Mouse (Mus musculus) left cerebral cortex, postnatal 25 days (tissue): Measurements from ENCODE around the gene Slc9b1. TPM values are rescaled to one million over a fixed set of nuclear protein-coding genes. Genes with fewer than 3 reads are reported as not detected.

ENCODE experiments used
- DNase-seq, 2 experiments: peaks; one replicate each; pipeline ENCODE4 v3.0.0; 2022; ENCODE audit warnings: low spot score in 2 of 2, mixed read lengths in 1 of 2
- intact Hi-C: fragments of 180-260 bp; cut with DNase I; formaldehyde crosslinking; loops from one replicate; pipeline ENCODE4 v1.15.1; 2025
- total RNA-seq, 2 experiments: library from RNA; stranded (reverse); gene quantifications; 2 replicates each; pipeline ENCODE4 v1.2.3; 2021

Slc9b1 gene
- total RNA-seq, 2 experiments from 2014 or later = not detected

DNA sequence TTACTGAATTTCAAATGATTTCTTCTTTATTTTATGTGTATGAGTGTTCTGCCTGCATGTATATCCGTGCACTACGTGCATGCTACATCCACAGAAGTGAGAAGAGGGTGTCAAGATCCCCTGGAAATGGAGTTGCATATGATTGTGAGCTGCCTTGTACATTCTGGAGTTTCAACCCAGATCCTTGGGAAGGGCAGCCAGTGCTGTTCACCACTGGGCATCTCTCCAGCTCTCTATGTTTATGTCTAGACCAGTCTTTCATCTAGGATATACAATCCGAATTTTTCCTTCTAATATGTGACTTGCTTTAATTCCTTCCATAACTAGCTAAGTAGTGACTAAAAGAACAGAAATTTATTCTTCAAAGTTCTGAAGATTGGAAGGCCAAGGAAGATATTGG is 28.0 kb downstream of the Slc9b1 start:
- intact Hi-C loops = no loop called here

DNA sequence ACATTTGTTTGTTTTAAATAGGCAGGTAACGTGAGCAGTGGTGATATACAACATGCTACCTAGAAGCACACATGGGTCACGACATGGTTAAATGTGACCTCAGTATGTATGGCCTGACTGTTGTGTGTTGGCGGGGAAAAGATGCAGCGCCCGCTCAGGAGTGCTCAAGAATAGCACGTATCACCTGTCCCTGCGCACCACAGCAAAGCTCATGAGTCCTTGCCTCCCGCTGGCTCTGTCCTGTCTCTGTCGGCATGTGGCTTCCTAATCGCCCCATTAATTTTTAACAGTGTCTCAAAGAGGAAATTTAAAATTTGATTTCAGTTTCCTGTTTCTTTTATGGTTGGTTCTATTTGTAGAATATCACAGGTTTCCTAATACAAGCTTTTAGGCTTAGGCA is 29.6 kb downstream of the Slc9b1 start:
- intact Hi-C loops = no loop called here
- DNase-seq = no peak

More for the DNA sequence above, 28.0 kb downstream of the Slc9b1 start:
- no peak for DNase-seq

DNA sequence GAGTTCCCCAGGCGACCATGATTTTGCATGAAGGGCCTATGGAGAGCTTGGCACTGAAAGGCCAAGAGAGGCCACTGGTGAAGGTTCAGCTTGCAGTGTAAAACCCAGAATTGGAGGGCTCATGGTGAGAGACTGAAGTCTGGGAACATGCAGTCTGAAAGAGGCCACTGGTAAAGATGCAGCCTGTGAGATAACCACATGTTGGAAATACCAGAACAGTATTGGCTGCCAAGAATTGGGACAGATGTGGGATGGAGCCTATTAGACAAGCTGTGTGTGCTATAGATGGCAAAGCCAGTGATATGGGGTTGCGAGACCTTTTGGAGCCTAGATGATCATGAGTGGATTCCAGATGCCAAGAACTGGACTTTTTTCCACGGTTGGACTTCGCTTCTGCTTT is 32.0 kb downstream of the Slc9b1 start:
- intact Hi-C loops = no loop called here
- no peak for DNase-seq

DNA sequence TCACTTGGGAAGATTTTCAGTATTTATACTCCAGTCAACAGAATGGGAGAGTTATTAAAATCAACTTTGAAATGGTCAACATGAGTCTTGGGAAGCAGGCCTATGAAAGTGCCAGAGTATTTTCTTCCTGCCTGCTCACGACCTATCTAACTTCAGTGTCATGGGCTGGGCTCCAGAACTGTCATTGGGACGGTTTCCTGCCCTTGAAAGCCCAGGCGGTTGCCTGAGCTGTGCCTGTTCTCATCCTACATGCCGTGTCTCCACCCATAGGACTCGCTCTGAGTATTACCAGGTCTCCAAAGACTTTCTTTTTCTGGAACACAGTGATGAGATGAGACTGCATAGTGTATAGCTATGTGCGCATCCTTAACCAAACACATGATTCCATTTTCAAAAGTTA is 45.4 kb downstream of the Slc9b1 start:
- intact Hi-C loops = no loop called here
- no peak for DNase-seq

DNA sequence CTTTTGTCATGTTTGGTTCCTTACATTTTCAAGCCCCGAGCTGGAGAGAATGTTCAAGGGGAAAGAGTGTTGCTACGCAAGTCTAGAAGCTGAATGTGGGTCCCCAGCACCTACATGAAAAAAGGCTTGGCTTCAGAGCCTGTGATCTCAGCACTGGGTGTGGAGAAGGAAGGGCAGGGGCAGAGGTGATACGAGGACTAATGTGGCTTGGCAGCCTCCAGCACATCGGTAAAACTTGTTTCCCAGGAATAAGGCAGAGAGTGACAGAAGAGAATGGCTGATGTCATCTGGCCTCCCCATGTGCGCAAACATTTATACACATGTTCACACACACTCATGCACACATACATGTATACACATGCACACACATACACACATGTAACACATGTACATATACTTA is 47.3 kb downstream of the Slc9b1 start:
- no peak for DNase-seq
- intact Hi-C loops = no loop called here

DNA sequence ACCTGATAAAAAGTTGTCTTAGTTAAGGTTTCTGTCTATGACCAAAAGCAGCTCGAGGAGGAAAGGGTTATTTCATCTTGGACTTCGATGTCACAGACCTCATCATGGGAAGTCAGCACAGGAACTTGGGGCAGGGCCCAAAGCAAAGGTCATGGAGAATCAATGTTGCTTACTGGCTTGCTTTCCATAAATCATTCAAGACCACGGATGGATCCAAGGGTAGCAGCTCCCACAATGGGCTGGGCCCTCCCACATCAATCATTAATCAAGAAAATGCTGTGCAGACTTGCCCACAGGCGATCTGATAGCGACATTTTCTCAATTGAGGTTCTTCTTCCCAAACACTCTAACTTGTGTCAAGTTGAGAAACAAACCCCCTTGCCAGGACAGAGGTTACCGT is 48.3 kb downstream of the Slc9b1 start:
- intact Hi-C loops = no loop called here
- DNase-seq = no peak

DNA sequence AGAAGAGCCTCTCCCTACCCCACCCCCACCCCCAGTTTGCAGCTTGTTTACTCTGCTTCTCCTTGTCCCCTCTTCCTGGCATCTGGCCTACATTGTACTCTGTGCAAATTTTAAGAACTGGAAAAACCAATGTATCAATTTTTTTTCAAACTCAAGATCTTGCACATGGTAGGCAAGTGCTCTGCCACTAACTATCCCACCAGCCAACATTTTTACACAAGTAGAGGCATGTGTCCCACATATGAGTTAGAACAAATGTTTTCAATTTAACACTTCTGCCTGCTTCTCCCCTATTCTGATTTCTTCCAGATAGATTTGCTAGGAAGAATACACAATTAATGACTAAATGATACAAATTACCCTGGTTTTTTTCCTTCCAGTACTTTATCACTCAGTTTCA is 49.3 kb downstream of the Slc9b1 start:
- DNase-seq = no peak
- intact Hi-C loops = no loop called here

DNA sequence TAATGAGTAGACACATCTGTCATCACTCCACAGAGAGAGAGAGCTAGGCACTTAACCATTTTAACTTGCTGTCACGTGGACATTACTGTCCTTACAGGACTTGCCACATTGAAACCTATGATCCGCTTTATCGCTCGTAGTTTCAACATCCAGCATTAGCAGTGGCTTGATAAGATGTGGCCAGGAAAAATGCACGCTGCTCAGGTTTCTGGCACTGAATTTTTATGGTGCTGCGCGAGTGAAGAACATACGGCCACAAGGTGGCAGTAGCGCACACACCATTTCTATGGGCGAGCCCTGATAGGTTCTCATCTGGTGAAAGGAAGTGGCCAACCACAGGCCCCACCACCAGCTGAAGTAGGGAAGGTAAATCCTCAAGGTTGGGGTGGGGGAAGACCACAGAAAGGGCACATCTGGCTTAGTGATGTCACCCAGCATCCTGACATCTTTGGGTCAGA is 54.4 kb downstream of the Slc9b1 start:
- intact Hi-C loops = loop anchor here (2.0 to 5.0 kb wide), 4 partner anchors 105 to 329 kb away; no protein-coding TSS in a partner anchor
- peak; percentile 82 to 89 for DNase-seq

DNA sequence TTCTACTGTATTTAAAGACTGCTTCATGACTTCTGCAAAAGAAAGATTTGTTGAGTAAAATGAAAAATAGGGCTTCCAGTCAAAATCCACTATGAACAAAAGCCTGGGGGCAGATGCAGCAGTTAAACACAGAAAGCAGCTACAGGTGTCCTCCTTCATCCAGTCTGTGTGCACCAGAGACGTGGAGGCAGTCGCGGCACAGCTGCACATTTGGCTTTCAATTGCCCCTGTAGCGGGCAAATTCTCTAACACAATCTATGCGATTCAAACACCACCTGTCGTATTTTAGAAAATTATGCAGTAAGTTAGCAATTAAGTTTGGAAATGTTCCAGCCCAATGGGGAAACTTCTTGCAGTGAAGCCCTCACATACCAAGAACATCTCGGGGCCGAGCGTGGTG is 55.4 kb downstream of the Slc9b1 start:
- peak in 1 of 2 experiments; percentile 11 for DNase-seq

DNA sequence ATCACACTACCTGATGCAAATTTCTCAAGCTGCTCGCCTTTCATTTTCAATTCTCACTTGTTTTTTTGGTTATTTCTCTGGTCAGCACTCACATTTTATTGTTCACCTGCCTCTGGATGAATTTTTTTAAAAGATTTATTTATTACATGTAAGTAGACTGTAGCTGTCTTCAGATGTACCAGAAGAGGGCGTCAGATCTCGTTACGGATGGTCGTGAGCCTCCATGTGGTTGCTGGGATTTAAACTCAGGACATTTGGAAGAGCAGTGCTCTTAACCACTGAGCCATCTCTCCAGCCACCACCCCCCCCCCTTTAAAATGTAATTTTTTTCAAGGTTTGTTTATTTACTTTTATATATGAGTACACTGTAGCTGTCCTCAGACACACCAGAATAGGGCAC is 56.0 kb downstream of the Slc9b1 start:
- intact Hi-C loops = loop anchor here (2.0 to 5.0 kb wide), 4 partner anchors 103 to 327 kb away; no protein-coding TSS in a partner anchor
- DNase-seq = no peak

More for the DNA sequence above, 55.4 kb downstream of the Slc9b1 start:
- intact Hi-C loops = loop anchor here (2.0 to 5.0 kb wide), 4 partner anchors 104 to 328 kb away; no protein-coding TSS in a partner anchor

DNA sequence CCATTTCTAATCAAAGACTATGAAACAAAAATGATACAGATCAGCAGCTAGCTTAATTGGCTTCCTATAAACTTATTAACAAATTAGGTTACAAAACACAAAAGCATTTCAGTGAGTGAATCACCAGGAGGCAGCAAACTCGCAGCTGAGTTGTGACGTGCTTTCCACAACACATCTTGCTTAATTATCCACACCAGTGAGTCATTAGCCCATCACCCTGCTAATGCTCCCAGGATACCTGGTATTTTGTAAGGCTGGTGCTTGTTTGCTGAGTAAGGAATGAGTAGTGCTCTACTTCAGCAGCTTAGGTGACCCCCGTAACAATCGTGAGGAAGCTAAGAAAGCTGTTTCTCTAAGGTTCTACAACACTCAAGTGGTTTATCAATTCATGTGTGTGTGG is 56.8 kb downstream of the Slc9b1 start:
- peak in 1 of 2 experiments; percentile 8 for DNase-seq
- intact Hi-C loops = loop anchor here (5.0 kb wide), 3 partner anchors 103 to 178 kb away; no protein-coding TSS in a partner anchor

DNA sequence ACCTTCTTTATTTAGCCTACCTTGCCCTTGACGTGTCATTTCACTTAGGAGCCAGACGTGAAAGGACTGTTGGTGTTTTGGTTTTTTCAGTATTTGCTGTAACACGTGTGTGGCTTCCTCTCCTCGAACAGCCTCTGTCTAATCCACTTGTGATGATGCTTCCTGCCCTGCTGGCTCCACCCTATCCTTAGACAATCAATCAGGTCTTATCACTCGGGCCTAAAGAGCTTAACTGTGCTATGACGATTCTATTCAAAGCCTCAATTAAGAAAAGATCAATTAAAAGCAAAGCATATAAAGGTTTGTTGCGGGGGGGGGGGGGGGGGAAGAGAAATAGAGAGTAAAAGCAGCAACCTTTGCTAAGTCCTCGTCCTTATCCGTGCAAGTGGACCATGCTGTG is 59.5 kb downstream of the Slc9b1 start:
- DNase-seq = no peak
- intact Hi-C loops = no loop called here

DNA sequence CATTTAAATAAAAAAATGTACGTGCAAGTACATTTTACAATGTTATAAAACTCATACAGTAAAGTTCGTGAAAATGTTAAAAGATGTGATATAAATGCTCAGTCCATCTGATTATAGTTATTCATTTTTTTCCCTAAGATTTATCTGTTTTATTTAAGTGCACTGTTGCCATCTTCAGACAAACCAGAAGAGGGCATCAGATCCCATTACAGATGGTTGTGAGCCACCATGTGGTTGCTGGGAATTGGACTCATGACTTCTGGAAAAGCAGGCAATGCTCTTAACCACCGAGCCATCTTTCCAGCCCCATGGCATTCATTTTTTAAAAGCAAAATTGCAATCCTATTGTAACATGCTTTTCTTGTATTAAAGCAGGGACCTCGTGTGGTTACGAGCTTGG is 61.4 kb downstream of the Slc9b1 start:
- intact Hi-C loops = no loop called here

DNA sequence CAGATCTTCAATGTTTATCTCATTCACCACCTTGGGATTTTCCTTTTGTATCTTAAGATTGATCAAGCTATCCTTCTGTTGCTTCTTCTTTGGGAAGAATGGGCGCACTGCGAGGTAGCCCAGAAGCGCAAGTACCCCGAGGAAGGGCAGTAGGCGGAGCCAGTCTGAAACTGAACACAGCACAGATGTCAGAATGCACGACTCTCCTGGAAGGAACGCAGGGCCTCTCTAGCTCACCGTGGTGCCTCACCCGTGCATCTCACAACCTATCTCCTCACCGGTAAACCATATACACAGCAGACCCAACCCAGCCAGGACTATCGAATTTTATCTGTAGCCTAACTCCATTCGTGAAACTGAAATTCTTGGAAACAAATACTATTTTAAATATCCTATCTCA is 63.2 kb downstream of the Slc9b1 start:
- no peak for DNase-seq

More for the DNA sequence above, 61.4 kb downstream of the Slc9b1 start:
- no peak for DNase-seq

DNA sequence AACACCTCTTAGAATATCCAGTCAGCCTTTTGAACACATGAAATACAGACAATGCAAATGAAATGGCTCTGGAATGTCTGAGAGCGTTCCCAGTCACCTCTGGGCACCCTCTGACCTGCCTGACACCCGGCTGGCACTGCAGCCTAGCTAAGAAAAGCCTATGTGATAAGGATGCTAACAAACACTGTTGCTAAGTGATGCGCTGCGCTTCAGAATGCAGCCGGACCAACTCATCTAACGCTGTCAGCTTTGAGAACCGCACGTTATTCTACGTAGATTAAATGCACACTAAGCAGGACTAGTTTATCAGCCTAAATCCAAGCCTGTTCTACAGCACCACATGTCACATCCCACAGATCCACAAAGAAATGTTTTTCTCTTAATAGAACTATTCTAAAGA is 64.0 kb downstream of the Slc9b1 start:
- no peak for DNase-seq
- intact Hi-C loops = no loop called here

More for the DNA sequence above, 63.2 kb downstream of the Slc9b1 start:
- intact Hi-C loops = no loop called here

DNA sequence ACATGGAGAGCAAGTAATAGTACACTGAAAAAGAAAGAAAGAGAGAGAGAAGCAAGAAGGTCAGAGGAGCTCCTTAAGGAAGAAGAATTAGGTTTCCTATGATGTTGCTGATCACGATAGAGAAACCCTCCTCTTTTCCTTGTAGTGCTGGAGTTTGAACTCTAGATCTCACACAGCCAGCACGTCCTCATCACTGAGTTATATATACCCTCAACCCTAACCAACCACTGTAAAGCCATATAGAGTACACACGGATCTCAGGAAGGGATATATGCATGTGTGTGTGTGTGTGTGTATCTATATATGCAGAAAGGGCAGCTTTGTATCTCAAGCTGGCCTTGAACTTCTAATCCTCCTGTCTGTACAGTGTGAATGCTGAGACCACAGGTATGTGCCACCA is 69.4 kb downstream of the Slc9b1 start:
- intact Hi-C loops = no loop called here
- DNase-seq = no peak

DNA sequence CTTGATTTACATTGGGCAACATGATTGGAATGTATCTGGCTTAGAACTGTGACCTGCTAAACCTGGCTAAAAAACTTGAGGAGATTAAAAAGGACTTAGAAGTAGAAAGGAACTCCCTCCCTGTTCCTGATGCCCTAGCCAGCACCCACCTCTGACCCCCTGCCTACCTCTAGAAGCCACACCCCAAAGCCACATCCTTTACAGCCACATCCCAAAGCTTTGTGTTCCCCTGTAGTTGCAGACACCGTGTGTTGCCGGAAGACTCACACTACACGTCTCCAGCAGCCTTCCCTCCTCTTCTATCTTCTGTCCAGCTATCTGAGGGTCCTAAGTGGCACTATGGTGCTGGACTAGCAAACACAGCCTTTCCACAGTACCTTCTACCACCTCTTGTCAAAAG is 70.0 kb downstream of the Slc9b1 start:
- DNase-seq = no peak
- intact Hi-C loops = no loop called here

DNA sequence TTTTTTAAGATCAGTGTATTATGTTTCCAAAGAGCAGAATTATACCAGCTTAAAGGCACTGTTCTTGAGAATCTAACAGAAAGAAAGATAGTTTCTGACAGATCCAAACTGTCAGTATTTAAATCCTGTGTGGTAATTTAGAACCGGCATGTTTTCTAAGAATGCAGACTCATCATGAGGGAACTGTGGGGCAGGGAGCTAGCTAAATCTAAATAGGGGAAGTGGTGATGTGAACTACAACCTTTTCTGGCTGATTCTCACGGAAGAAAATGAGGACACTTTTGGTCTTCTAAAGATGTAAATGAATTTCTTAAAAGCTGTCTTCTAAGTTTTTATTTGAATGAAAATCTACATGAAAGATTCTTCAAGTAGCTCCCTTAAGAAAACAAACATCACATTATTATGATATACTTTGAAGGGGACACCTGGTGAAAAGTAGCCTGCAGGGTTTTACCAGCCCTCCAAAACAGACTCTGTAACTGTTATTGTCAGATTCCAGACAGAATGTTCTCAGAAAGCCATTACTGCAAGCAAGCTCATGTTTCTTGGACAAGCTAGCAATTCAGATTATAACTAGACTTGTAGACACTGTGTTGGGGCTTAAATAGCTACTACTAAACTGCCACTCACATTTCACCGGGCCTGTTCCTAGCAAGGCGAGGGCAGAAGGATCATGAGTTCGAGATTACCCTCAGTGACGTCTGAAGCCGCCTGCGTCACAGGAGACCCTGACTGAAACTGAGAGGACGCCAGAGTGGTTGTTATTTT is 72.9 kb downstream of the Slc9b1 start:
- DNase-seq = no peak
- intact Hi-C loops = no loop called here

DNA sequence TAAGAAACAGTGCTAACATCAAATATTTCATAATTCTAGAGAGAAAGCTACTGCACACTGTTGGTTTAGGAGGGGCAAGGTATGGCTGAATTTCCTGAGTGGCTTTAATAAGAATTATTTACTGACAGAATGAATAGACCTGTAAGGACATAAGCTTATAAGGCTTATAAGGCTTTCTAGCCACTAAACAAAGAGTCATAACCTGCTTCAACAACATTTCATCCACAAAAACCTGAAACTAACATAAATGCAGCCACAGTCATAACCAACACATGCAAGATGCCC is 73.4 kb downstream of the Slc9b1 start:
- intact Hi-C loops = no loop called here
- no peak for DNase-seq

DNA sequence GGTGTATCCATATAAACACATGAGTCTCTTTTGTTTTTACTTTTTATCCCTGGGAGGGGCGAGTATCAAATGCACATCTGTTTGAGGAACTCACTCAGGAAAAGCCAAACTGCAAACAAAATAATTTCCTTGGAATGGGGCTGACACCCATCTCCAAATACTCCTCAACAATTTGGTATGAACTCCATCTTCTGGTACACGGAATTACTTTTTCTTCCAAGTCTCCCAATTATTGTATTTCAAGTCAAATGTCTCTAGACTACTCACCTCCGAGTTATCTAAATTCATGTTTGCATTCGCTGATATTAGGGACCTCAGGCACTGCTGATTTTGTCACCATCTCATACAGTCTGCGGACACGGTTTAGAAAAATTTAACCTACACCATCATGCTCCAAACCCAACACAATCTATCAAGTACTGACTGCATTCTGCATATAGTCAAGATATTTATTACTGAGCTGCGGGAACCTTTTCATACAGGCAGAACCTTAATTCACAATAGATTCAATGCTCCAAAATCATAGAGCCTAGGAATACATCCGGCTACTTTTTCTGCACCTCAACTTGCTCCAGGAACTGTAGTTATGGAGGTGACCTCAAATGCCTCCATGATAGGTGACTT is 74.5 kb downstream of the Slc9b1 start:
- no peak for DNase-seq
- intact Hi-C loops = no loop called here
